Mouse (Mus musculus): ENCODE measurements around the gene Fbxo27. TPM values are rescaled to one million over a fixed set of nuclear protein-coding genes. Genes with fewer than 3 reads are reported as not detected.

Fbxo27 gene
- polyA plus RNA-seq, 1 experiment: 0.01 TPM

DNA sequence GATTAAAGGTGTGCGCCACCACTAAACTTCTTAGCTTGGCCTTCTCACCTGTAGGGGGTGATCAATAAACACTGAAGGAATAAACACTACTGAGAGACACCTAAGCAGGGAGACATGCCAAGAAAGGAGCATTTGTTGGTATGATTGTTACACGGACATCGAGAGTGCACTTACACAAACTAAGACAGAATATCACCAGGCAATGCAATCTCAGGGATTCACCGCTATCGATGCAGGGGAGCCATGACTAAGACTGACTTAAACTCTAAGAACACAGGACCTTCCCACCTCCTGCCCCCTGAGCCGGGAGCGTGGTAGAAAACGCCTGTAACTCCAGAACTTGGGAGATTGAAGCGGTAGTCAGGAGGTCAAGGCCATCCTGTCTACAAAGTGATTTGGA is 48.3 kb downstream of the Fbxo27 start:
- TF ChIP-seq FOSL1 (IDR thresholded peaks at IDR 0.05; ENCODE audit: insufficient read depth, low read length, poor library complexity, severe bottlenecking): no peak
- no peak for TF ChIP-seq MAX (IDR thresholded peaks at IDR 0.05)
- no peak for TF ChIP-seq USF1 (IDR thresholded peaks at IDR 0.05; ENCODE audit: low read depth)
- TF ChIP-seq MYOG (IDR thresholded peaks at IDR 0.05; ENCODE audit: control insufficient read depth, extremely low read depth, insufficient read length): no peak
- TF ChIP-seq CTCF (IDR thresholded peaks at IDR 0.05; ENCODE audit: control insufficient read depth, insufficient read depth, insufficient read length): no peak
- TF ChIP-seq MYOD1 (IDR thresholded peaks at IDR 0.05; ENCODE audit: control insufficient read depth, insufficient read length, low read depth): no peak
- TF ChIP-seq CEBPB (IDR thresholded peaks at IDR 0.05; ENCODE audit: low read depth): no peak
- H3K79me2 ChIP-seq (ENCODE audit: control insufficient read depth, insufficient read depth): peaks cover 11% of the 10 kb centered on the region
- H3ac ChIP-seq (ENCODE audit: control insufficient read depth, insufficient read length, low read depth): peak overlapping the region; percentile 94
- peak overlapping the region; percentile 68 for H3K4me3 ChIP-seq (ENCODE audit: insufficient read depth, poor library complexity, severe bottlenecking)
- no peaks in the 10 kb centered on the region for H3K27me3 ChIP-seq (ENCODE audit: control insufficient read depth, insufficient read depth, insufficient read length)
- peaks cover 3% of the 10 kb centered on the region for H3K79me3 ChIP-seq (ENCODE audit: low read depth)
- peaks cover 11% of the 10 kb centered on the region for H3K36me3 ChIP-seq (ENCODE audit: control insufficient read depth, insufficient read depth)

DNA sequence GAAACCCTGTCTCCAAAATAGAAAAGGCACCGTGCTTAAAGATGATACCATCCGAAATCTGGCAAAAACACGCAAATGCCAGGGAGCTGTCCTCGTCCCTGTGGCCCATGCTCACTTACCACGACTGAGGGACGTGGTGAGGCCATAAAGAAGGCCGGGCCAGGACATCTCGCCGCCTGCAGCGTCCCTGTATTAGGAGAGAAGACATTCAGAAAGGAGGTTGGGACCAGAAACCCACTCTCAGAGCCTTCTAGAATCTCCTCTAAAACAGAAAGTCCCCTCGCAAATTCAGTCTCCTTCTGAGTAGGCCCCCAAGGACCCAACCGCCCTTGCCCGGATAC is 48.7 kb downstream of the Fbxo27 start:
- peaks cover 3% of the 10 kb centered on the region for H3K79me3 ChIP-seq (ENCODE audit: low read depth)
- peak overlapping the region; percentile 94 for H3ac ChIP-seq (ENCODE audit: control insufficient read depth, insufficient read length, low read depth)
- H3K36me3 ChIP-seq (ENCODE audit: control insufficient read depth, insufficient read depth): peaks cover 11% of the 10 kb centered on the region
- H3K27me3 ChIP-seq (ENCODE audit: control insufficient read depth, insufficient read depth, insufficient read length): no peaks in the 10 kb centered on the region
- peaks cover 11% of the 10 kb centered on the region for H3K79me2 ChIP-seq (ENCODE audit: control insufficient read depth, insufficient read depth)
- no peak for TF ChIP-seq FOSL1 (IDR thresholded peaks at IDR 0.05; ENCODE audit: insufficient read depth, low read length, poor library complexity, severe bottlenecking)
- no peak for TF ChIP-seq MYOD1 (IDR thresholded peaks at IDR 0.05; ENCODE audit: control insufficient read depth, insufficient read length, low read depth)
- TF ChIP-seq CEBPB (IDR thresholded peaks at IDR 0.05; ENCODE audit: low read depth): no peak
- TF ChIP-seq MYOG (IDR thresholded peaks at IDR 0.05; ENCODE audit: control insufficient read depth, extremely low read depth, insufficient read length): no peak
- TF ChIP-seq USF1 (IDR thresholded peaks at IDR 0.05; ENCODE audit: low read depth): no peak
- peak overlapping the region; percentile 68 for H3K4me3 ChIP-seq (ENCODE audit: insufficient read depth, poor library complexity, severe bottlenecking)

- H3ac ChIP-seq (ENCODE audit: control insufficient read depth, insufficient read length, low read depth): peak within 1 kb of the TSS; percentile 94
- TF ChIP-seq CTCF (IDR thresholded peaks at IDR 0.05; ENCODE audit: control insufficient read depth, insufficient read depth, insufficient read length): peak; percentile 83
- no peak for TF ChIP-seq MYOG (IDR thresholded peaks at IDR 0.05; ENCODE audit: control insufficient read depth, extremely low read depth, insufficient read length)
- TF ChIP-seq MAX (IDR thresholded peaks at IDR 0.05): no peak
- no peak for TF ChIP-seq USF1 (IDR thresholded peaks at IDR 0.05; ENCODE audit: low read depth)
- no peak for TF ChIP-seq MYOD1 (IDR thresholded peaks at IDR 0.05; ENCODE audit: control insufficient read depth, insufficient read length, low read depth)
- TF ChIP-seq FOSL1 (IDR thresholded peaks at IDR 0.05; ENCODE audit: insufficient read depth, low read length, poor library complexity, severe bottlenecking): no peak
- peak; percentile 66 for TF ChIP-seq CEBPB (IDR thresholded peaks at IDR 0.05; ENCODE audit: low read depth)
- H3K79me3 ChIP-seq (ENCODE audit: low read depth): peaks cover 3% of the 10 kb centered on the region
- no peaks in the 10 kb centered on the region for H3K27me3 ChIP-seq (ENCODE audit: control insufficient read depth, insufficient read depth, insufficient read length)
- peak within 1 kb of the TSS; percentile 68 for H3K4me3 ChIP-seq (ENCODE audit: insufficient read depth, poor library complexity, severe bottlenecking)
- peaks cover 11% of the 10 kb centered on the region for H3K79me2 ChIP-seq (ENCODE audit: control insufficient read depth, insufficient read depth)
- peaks cover 11% of the 10 kb centered on the region for H3K36me3 ChIP-seq (ENCODE audit: control insufficient read depth, insufficient read depth)
These were observed 49.2 kb downstream of the Fbxo27 start, which contains the start of the genes Mrps12 and Sars2 for GRCm38 (mm10) chr7:28741709-28742438. Mrps12 (minus strand) TSS chr7:28741820. Sars2 (plus strand) TSS chr7:28741992.

Other genes starting within 250 kb of the Fbxo27 start
- gene Lrfn1, start 240.9 kb upstream of the Fbxo27 start, polyA plus RNA-seq (2012; fragmentation: generic; extraction: Trizol): not detected
- gene Ifnl2, start 182.4 kb upstream of the Fbxo27 start, polyA plus RNA-seq (2012; fragmentation: generic; extraction: Trizol): not detected
- not detected for gene Ifnl3, start 170.0 kb upstream of the Fbxo27 start, polyA plus RNA-seq (2012; fragmentation: generic; extraction: Trizol)
- gene Sycn, start 152.0 kb upstream of the Fbxo27 start, polyA plus RNA-seq (2012; fragmentation: generic; extraction: Trizol): not detected
- not detected for gene Nccrp1, start 145.6 kb upstream of the Fbxo27 start, polyA plus RNA-seq (2012; fragmentation: generic; extraction: Trizol)
- 42.6 TPM for gene Samd4b, start 94.7 kb upstream of the Fbxo27 start, polyA plus RNA-seq (2012; fragmentation: generic; extraction: Trizol)
- gene Pak4, start 94.7 kb upstream of the Fbxo27 start, polyA plus RNA-seq (2012; fragmentation: generic; extraction: Trizol): 33.4 TPM
- gene Acp7, start 61.5 kb upstream of the Fbxo27 start, polyA plus RNA-seq (2012; fragmentation: generic; extraction: Trizol): not detected
- 9.8 TPM for gene Fbxo17, start 24.0 kb downstream of the Fbxo27 start, polyA plus RNA-seq (2012; fragmentation: generic; extraction: Trizol)
- gene Mrps12, start 49.0 kb downstream of the Fbxo27 start, polyA plus RNA-seq (2012; fragmentation: generic; extraction: Trizol): 193 TPM
- 18.1 TPM for gene Sars2, start 49.1 kb downstream of the Fbxo27 start, polyA plus RNA-seq (2012; fragmentation: generic; extraction: Trizol)
- gene Ccer2, start 63.3 kb downstream of the Fbxo27 start, polyA plus RNA-seq (2012; fragmentation: generic; extraction: Trizol): not detected
- gene Sirt2, start 73.9 kb downstream of the Fbxo27 start, polyA plus RNA-seq (2012; fragmentation: generic; extraction: Trizol): 48.9 TPM
- gene Nfkbib, start 74.7 kb downstream of the Fbxo27 start, polyA plus RNA-seq (2012; fragmentation: generic; extraction: Trizol): 45.1 TPM
- 0.09 TPM for gene Rinl, start 96.1 kb downstream of the Fbxo27 start, polyA plus RNA-seq (2012; fragmentation: generic; extraction: Trizol)
- gene Hnrnpl, start 115.7 kb downstream of the Fbxo27 start, polyA plus RNA-seq (2012; fragmentation: generic; extraction: Trizol): 303 TPM
- gene Ech1, start 132.4 kb downstream of the Fbxo27 start, polyA plus RNA-seq (2012; fragmentation: generic; extraction: Trizol): 106 TPM
- 0.25 TPM for gene Lgals4, start 141.0 kb downstream of the Fbxo27 start, polyA plus RNA-seq (2012; fragmentation: generic; extraction: Trizol)
- 0.12 TPM for gene Lgals7, start 171.0 kb downstream of the Fbxo27 start, polyA plus RNA-seq (2012; fragmentation: generic; extraction: Trizol)
- 0.39 TPM for gene Capn12, start 188.6 kb downstream of the Fbxo27 start, polyA plus RNA-seq (2012; fragmentation: generic; extraction: Trizol)

All from C2C12 (cell line).